Mouse (Mus musculus): ENCODE measurements at regions not wholly inside any gene's neighbourhood (a gene's known extent, or its start where the extent isn't known, plus 50 kb on each side); places are given as distances from the start of the nearest gene placed in this dataset.
"Not testable (repeated sequence)": the region's sequence is repeated elsewhere in the genome, so short reads cannot be mapped to it uniquely, and the experiment has no call there.

GRCm38 (mm10) chr14:53336705-53337104, 841.2 kb upstream of the Olfr1507 start:
- DNase-seq (ENCODE audit: low read depth, low spot score), result not testable (repeated sequence)

- not testable (repeated sequence) for DNase-seq (ENCODE audit: low read depth, low spot score)
Observed at GRCm38 (mm10) chr14:53334451-53334850, 838.9 kb upstream of the Olfr1507 start.

GRCm38 (mm10) chr14:53331153-53331552, 835.6 kb upstream of the Olfr1507 start:
- not testable (repeated sequence) for DNase-seq (ENCODE audit: low read depth, low spot score)

DNA sequence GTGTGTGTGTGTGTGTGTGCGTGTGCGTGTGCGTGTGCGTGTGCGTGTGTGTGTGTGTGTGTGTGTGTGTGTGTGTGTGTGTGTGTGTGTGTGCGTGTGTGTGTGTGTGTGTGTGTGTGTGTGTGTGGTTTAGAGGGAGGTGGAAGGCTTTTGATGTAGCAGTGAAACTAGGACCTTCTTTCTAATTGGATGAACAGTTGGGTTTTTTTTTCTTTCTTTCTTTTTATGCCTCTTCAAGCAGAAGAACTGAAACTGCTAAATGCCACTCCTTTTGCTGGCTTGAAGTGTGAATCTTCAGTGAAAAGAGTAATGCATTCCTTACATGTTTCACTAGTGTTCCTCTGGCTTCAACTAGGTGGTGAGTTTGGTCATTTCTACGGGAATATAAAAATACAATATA, 828.8 kb upstream of the Olfr1507 start:
- DNase-seq (ENCODE audit: low read depth, low spot score), result not testable (repeated sequence)

DNA sequence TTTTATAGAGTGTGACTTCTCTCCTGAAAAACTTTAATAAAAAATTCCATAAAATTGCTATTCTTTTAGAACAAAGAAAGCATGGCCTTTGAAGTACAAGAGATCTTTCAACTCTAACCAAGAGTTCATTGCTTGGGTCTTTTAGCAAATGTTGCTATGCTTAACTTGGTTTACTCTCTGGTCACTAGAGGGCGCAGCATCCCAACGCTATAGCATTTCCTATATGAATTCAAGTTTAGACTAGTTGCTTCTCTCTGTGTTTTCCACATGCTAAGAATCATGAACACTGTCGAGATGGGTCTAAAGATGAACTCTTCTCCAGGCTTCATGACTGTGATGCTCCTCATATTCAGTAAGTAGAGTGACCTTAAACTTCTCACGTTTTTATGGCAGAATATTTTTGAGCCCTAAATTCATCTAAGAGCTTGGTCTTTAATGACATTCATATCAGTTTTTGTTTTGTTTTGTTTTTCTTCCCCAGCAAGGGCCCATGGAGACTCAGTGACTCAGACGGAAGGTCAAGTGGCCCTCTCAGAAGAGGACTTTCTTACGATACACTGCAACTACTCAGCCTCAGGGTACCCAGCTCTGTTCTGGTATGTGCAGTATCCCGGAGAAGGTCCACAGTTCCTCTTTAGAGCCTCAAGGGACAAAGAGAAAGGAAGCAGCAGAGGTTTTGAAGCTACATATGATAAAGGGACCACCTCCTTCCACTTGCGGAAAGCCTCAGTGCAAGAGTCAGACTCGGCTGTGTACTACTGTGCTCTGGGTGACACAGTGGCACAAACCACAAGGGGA, 823.2 kb upstream of the Olfr1507 start:
- DNase-seq (ENCODE audit: low read depth, low spot score), result not testable (repeated sequence)

- DNase-seq (ENCODE audit: low read depth, low spot score), result not testable (repeated sequence)
Observed at GRCm38 (mm10) chr14:53312490-53312889, 816.9 kb upstream of the Olfr1507 start.

GRCm38 (mm10) chr14:53303179-53303578, 807.6 kb upstream of the Olfr1507 start:
- not testable (repeated sequence) for DNase-seq (ENCODE audit: low read depth, low spot score)

DNA sequence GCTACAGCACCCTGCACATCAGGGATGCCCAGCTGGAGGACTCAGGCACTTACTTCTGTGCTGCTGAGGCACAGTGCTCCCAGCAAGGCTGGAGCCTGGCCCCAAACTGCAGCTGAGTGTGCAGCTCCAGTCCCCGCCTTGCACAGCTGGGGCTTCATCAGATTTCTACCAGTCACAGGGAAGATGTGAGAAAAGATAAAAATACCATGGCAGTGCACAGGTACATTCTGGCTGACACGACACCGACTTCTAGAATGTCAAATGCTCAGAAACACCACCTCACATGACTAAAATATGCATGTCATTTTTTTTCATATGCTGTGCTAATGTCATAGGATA, 806.9 kb upstream of the Olfr1507 start:
- DNase-seq (ENCODE audit: low read depth, low spot score), result not testable (repeated sequence)

DNA sequence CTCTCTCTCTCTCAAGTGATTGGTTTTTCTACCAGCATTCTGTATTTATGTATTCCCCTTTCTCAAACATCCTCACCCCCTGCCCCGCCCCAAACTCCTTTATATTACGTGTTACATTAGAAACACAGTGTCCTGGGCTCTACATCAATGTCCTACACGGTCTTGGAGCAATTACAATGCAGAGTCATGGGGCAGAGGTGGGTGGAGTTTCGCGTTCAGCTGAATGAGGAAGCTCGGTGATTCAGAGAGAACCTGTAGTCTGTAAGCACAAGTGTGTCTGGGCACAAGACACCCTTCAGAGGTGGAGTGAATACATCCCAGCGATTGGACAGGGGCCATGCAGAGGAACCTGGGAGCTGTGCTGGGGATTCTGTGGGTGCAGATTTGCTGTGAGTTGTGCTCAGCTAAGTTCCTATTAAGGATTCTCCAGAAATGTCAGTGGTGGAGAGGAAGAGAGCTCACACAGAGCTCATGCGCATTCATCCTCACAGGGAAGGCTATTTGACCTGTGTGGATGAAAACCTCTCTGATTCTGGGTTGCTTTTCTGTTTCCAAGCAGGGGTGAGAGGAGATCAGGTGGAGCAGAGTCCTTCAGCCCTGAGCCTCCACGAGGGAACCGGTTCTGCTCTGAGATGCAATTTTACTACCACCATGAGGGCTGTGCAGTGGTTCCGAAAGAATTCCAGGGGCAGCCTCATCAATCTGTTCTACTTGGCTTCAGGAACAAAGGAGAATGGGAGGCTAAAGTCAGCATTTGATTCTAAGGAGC, 806.4 kb upstream of the Olfr1507 start:
- DNase-seq (ENCODE audit: low read depth, low spot score), result not testable (repeated sequence)

- not testable (repeated sequence) for DNase-seq (ENCODE audit: low read depth, low spot score)
Observed at GRCm38 (mm10) chr14:53301110-53301509, 805.6 kb upstream of the Olfr1507 start.

- DNase-seq (ENCODE audit: low read depth, low spot score), result not testable (repeated sequence)
Observed at GRCm38 (mm10) chr14:53299735-53300134, 804.2 kb upstream of the Olfr1507 start.

GRCm38 (mm10) chr14:53283350-53284141, 788.0 kb upstream of the Olfr1507 start:
- not testable (repeated sequence) for DNase-seq (ENCODE audit: low read depth, low spot score)

DNA sequence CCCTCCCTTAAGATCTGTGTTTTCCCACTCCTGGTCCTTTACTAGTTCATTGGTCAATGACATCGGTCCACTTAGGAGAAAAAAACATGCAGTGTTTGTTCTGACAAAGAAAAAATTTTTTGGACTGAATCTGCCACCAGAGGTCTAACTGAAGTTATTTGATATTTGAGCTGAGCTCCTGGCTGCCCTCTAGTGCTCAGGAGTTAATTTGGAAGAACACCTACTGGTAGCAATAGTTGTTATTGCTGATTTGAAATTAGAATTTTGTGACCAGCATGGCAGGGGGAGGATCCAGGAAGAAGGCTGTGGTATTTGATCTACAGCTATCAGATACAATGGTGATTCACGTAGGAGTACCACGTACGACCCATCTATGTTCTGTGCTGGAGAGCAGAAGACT, 777.7 kb upstream of the Olfr1507 start:
- DNase-seq (ENCODE audit: low read depth, low spot score), result not testable (repeated sequence)

GRCm38 (mm10) chr14:53267693-53268092, 772.1 kb upstream of the Olfr1507 start:
- not testable (repeated sequence) for DNase-seq (ENCODE audit: low read depth, low spot score)

- not testable (repeated sequence) for DNase-seq (ENCODE audit: low read depth, low spot score)
Observed at GRCm38 (mm10) chr14:53255962-53256361, 760.4 kb upstream of the Olfr1507 start.

- DNase-seq (ENCODE audit: low read depth, low spot score), result not testable (repeated sequence)
Observed at GRCm38 (mm10) chr14:53253470-53253869, 757.9 kb upstream of the Olfr1507 start.

DNA sequence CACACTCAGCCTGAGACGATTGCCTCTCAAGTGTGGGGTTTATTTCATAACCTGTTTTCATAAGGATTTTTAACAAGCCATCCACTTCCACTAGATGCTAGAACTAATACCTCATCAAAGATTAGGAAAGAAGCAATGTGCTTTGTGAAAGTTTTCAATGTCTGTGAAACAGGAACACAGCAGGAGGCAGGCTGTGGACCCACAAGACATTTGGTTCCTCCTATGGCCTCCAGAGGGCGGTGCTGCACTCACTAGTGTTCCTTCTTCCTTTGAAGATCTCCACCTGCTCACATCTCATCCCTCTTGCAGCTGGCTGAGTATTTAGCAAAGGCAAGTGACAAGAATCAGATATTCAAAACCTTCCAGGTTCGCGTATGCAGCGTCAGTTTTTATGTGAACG, 735.6 kb upstream of the Olfr1507 start:
- not testable (repeated sequence) for DNase-seq (ENCODE audit: low read depth, low spot score)

DNA sequence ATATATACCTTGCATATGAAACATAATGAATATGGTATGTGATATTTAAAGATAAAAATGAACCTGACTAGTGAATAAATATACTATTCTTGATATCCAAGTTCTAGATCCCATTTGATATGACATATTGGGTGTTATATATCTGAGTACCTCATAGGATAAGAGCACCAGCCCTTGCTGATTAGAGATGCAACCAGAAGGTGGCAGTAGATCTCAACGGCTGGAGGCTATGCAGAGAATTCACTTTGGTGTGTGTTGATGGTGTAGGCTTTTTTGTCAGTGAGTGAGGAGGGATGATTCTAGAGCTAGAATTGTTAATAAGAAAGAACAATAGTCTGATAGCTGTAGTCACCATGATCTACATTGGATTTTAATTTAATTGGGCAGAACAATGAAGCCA, 729.2 kb upstream of the Olfr1507 start:
- DNase-seq (ENCODE audit: low read depth, low spot score), result not testable (repeated sequence)

DNA sequence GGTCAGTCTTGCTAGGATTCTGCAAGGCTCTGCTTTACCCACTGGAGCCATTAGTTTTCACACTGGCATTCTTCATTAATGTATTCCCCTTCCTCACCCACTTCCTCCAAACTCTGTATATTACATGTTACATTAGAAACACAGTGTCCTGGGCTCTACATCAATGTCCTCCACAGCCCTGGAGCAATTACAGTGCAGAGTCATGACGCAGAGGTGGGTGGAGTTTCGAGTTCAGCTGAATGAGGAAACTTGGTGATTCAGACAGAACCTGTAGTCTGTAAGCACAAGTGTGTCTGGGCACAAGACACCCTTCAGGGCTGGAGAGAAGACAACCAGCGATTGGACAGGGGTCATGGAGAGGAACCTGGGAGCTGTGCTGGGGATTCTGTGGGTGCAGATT, 715.0 kb upstream of the Olfr1507 start:
- DNase-seq (ENCODE audit: low read depth, low spot score), result not testable (repeated sequence)

DNA sequence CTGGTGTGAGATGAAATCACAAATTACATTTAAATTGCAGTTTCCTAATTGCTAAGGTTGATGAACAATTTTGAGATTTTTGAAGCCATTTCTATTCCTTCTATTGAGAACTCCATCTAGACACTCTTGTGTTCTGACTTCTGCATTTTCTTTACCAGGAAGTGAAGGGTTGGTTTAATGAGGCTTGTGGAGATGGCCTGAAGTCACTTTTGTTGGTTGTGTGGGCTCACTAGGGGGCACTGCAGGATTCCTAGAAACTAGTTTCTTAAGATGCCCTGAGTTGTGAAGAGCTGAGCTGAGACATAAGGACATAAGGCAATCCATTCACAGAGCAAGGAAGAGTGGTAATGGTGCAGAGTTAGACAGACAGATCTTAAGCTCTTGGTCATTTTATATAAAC, 713.7 kb upstream of the Olfr1507 start:
- not testable (repeated sequence) for DNase-seq (ENCODE audit: low read depth, low spot score)

DNA sequence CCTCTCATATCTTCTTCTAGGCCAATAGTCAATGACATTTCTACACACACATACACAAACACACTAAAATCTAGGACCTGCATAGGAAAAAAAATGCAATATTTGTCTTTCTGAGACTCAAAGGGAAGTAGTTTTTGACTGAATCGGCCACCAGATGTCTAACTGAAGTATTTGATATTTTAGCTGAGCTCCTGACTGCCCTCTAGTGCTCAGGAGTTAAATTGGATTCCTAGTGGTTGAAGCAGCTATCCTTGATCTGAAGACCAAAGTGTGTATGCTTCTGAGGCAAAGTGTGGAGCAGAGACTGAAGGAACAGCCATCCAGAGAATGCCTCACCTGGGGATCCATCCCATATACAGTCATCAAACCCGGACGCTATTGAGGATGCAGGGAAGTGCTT, 695.4 kb upstream of the Olfr1507 start:
- DNase-seq (ENCODE audit: low read depth, low spot score), result not testable (repeated sequence)

- not testable (repeated sequence) for DNase-seq (ENCODE audit: low read depth, low spot score)
Observed at GRCm38 (mm10) chr14:53174099-53174498, 678.5 kb upstream of the Olfr1507 start.
